Mouse (Mus musculus): ENCODE data around the gene Osbp. TPM values are rescaled to one million over a fixed set of nuclear protein-coding genes. Genes with fewer than 3 reads are reported as not detected.
A peak's percentile ranks its signal among the peaks of the same experiment; 100 is the strongest.
"Not testable (repeated sequence)": the region's sequence is repeated elsewhere in the genome, so short reads cannot be mapped to it uniquely, and the experiment has no call there.

The Osbp gene
- total RNA-seq, 2 experiments from 2014 or later: 71.0 to 74.0 TPM

DNA sequence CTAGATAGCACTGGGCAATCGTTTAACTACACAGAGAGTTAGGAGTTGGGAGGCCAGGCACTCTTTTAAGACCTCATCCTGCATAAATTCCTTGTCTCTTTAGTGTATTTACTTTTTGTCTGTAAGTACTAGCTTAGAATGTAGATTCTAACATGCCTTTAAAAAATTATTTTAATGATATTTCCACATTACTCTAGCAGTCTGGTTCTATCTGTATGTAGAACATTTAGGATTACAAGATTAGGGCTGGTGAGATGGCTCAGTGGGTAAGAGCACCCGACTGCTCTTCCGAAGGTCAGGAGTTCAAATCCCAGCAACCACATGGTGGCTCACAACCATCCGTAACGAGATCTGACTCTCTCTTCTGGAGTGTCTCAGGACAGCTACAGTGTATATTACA lies 18.9 kb downstream of the Osbp start:
- not testable (repeated sequence) for DNase-seq (ENCODE audit: low spot score in 2 of 2)

DNA sequence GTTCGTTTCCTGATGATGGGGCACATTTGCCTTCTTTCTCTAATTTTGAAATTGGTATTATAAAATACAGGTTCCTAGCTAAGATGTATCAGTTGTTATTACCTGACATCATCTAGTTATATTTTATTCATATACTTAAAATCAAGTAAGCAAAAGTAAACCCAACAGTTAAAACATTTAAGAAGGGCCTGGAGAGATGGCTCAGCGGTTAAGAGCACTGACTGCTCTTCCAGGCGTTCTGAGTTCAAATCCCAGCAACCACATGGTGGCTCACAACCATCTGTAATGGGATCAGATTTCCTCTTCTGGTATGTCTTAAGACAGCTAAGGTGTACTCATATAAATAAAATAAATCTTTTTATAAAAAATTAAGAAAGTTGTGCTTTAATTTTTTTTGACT lies 22.1 kb downstream of the Osbp start:
- no peak for DNase-seq (ENCODE audit: low spot score in 2 of 2)

DNA sequence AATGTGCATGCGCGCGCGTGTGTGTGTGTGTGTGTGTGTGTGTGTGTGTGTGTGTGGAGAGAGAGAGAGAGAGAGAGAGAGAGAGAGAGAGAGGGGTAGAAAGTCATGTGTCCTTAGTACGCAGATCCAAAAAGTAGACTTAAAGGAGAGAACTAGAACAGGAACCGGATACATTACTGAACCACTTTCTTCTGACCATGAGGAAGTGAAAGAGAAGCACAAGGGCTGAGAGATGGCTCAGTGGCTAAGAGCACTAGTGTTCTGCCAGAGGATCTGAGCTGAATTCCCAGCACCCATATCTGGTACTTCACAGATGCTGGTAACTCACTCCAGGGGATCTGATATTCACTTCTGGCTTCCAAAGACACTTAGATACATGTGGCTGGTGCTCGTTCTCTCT lies 23.6 kb downstream of the Osbp start:
- DNase-seq (ENCODE audit: low spot score in 2 of 2): no peak

DNA sequence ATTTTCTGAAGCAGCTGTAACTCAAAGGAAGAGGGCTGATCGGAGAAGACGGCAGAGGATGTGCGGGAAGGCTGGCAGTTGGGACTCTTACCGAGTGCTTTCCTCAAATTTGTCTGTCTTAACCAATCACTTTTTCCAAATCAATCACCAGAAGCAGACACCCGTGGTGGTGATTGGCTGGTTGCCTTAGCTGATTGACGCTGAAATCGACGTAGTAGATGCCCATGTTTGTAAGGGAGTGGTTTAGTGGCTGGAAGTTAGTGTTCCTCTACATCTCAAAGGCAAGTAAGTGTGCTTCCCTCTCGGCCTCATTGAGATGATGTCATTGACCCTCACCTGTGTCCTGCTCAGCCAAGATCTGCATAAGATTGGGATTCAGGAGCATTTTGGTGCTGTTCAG lies 26.3 kb downstream of the Osbp start:
- no peak for DNase-seq (ENCODE audit: low spot score in 2 of 2)

DNA sequence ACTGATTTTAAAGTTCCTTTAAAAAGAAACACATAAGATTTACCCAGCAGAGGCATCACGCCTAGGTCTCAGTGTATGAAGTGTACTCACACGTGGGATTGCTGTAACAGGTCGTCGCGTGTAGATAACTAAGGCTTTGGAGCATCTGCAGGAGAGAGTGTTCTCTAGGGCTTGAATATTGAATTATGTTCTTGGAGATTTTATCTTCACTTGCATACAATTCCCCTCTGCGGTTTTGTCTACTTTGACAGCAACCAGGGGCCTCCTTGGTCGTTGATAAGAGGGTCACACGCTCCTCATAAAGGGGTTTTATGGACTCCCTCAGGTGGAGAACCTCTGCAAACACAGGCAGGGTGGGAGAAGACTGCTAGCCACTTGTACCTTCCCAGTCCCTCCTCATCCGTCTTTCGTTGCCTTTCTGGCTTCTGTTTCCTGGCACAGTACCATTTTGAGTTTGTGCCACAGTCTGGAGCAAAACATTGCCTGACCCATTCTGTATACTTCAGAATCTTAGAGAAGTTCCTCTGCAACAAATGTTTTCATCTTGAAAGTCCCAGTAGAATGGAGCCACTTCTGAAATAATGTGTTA lies 26.8 kb downstream of the Osbp start:
- DNase-seq (ENCODE audit: low spot score in 2 of 2): no peak

DNA sequence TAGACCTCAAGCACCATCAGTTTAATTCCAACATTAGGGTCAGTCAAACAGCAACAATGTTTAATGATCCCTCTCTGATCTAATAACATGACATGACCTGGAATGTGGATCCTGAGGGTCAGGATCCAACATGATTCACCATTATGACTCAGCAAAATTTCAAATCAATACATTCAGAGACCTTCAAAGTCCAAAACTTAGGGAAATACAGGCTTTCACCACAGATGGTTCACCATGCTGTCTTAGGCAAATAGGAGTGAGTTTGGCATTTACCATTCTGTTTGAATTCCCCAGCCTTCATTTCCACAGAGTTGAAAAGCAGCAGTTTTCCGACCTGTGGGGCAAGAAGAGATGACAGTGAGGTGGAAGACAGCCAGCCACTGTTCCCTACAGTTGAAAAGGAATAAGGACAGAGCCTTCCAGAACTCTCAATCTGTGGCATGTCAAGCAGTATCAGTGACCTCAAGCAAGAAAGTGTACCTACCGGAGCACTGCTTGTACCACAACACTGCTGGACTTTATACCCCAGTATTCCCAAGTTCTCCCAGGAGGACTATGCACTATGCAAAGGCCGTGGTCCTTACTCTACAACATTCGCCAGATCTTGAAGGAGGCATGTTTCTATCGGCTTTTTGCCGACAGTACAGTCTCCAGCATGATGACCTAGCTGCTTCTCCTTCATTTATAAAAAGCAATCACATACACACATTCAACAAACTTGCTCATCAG lies 29.1 kb downstream of the Osbp start:
- no peak for DNase-seq (ENCODE audit: low spot score in 2 of 2)

DNA sequence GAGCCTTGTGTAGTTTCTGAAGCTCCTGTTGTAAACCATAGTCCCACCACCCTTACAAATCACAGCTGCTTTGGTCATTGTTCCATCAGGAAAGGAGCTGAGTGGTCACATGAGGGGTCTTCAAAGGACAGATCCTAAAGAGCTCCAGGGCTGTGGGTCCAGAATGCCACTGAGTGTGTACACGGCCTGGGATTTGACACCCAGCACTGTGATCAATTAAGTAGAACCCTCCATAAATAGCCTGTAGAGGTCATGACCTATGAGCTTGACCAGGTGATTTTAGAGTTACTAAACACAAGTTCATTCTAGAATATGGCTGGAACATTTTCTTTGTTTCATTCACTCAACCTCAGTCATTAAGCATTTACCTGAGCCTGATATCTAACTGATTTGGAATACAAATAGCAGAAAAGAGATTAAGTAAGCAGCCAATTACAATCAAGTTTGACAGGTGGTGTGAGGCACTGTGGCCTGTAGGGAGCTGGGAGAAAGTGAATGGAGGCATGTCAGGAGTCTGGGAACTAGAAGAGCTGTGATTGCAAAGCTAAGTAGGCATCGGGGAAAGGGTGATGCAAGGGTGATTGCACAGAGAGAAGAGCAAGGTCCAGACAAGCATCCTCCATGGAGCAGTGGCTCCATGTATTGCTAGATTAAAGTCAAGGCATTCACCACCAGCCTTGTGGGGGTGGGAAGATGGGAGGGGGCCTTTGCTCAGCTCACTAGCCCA lies 30.1 kb downstream of the Osbp start:
- DNase-seq (ENCODE audit: low spot score in 2 of 2): no peak

DNA sequence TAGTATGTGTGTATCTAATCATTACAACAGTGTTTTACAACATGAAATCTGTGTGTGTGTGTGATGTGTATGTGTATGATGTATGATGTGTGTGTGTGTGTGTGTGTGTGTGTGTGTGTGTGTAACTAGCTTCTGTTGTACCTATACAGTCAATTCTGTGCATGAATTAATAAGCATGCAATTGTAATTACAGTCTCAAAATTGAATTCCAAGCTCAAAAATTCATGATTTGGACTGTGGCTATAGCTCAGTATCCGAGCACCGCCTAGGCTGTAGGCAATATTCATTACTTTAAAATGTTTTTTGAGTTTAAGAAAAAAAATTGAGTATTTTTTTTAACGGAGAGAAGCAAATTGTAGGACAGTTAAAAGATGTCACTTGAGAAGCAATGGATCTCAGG lies 35.9 kb downstream of the Osbp start:
- no peak for DNase-seq (ENCODE audit: low spot score in 2 of 2)

DNA sequence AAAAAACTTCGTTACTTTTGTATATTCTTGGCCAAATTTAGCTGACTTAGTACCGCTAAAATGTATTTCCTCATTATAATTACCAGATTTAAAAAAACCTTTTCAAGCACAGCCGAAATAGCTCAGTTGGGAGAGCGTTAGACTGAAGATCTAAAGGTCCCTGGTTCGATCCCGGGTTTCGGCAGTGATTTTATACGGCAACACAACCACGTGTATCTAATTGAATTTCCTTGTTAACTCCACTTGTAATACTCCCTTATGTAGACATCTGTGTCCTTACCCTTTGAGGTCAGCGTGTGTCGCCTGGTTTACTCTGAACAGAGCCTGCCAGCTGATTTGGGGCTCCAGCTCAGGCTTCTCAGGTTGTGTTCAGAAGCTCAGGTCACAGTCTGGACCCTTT lies 36.4 kb downstream of the Osbp start:
- no peak for DNase-seq (ENCODE audit: low spot score in 2 of 2)

DNA sequence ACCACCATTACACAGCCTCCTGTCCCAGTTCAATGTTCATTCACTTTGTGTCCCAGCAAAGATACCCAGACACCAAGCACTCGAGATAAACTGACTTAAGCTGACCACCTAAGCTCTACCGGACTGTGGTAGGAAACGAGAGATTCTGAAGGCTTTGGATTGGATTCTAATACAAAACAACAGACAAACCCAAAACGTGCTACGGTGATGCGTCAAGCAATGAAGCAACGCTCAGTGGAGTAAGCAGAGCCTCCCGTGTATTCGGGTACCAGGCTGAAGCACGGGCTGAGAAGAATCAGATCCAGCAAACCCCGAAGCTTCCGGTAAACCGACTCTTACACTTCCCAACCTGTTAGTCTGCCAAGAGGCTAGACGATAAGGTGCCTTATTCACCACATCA lies 37.0 kb downstream of the Osbp start:
- DNase-seq (ENCODE audit: low spot score in 2 of 2): no peak

DNA sequence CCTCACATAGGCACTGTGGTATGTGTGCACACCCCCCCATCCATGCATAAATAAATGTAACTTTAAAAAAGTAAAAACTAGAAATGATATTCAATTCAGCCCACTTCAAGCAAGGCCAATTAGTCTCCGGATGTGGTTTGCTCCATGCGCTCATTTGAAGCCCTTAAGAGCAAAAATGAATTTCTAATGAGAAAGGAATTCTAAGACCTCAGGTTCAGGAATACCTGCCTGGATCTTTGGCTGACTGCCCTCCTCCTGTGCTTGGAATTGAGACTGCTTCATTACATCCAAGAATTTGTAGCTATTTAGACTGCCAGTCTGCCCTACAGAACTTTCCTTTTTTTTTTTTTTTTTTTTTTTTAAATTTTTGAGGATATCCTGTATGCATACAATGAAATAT lies 37.8 kb downstream of the Osbp start:
- DNase-seq (ENCODE audit: low spot score in 2 of 2): no peak

DNA sequence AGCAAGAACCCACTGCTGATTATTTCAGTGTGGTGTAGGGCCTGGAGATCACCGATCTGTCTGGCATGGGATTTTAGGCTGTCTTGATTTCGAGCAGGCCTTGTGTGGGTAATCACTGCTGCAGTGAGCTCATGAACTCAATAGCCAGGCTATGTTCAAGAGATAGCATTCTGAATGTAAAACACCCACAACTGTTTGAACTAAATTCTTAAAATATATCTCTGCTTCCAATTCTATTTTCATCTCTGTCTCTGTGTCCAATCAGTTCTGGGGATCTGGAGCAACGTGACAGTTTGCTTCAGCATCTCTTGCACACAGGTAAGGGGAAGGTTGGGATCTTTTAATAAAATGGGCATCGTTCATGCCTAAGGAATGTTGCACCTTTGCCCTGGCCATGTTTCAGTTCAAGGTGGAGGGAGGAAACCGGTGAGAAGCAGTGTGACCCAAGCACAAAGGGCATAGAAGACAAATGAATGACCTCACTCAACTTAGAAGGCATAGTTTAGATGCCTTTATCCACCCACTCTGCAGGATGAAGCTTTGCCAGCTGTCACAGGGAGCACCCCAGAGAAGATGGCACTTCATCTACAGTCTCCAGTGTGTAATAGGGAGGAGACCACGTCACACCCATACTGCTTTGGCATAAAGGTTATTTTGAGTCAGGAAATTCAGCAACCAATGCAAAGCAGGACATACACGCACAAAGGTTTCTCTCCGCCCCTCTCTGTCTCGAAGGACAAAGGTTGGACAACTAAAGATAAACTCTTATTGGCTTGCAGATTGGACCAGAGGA lies 38.7 kb downstream of the Osbp start:
- no peak for DNase-seq (ENCODE audit: low spot score in 2 of 2)

DNA sequence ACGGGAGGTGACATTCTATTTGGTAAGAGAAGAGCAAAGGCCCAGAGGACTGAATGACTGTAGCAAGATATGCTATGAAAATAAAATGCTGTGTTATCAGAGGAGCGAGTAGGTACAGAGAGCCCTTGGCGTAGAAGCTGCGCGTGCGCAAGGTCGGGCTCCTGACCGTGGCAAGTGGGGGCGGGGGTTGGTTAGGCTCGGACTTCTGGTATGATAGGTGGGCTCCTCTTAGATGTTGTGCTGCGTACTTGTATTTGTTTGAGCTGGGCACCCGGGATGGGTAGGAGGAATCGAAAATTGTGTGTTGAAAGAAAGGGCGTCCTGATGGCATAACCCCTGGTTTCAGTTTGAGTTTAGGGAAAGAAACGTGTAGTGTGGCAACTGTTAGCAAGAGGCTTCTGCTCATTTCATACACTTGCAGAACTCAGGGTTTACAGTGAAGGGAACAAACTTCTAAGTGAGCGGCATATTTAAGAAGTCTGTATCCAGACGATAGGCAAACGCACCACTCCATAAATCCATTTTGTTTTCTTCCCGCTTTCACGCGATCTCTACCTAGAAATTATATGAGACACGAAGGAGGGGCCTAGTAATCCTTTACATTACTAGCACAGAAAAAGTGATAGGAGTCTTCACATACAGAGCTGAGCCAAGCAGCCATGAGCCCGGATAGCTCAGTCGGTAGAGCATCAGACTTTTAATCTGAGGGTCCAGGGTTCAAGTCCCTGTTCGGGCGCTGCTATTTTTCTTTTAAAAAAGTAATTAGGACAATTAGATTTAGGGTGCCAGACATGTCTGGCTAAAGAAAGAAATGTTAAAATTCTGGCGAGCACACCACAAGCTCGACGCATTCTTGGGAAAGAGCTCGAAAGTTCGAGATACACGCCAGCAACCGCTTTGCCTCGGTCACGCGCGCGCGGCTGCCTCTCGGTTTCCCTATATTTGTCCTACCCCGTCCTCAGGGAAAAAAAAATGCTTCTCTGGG lies 39.9 kb downstream of the Osbp start:
- DNase-seq (ENCODE audit: low spot score in 2 of 2): peak; percentile 57 to 63

DNA sequence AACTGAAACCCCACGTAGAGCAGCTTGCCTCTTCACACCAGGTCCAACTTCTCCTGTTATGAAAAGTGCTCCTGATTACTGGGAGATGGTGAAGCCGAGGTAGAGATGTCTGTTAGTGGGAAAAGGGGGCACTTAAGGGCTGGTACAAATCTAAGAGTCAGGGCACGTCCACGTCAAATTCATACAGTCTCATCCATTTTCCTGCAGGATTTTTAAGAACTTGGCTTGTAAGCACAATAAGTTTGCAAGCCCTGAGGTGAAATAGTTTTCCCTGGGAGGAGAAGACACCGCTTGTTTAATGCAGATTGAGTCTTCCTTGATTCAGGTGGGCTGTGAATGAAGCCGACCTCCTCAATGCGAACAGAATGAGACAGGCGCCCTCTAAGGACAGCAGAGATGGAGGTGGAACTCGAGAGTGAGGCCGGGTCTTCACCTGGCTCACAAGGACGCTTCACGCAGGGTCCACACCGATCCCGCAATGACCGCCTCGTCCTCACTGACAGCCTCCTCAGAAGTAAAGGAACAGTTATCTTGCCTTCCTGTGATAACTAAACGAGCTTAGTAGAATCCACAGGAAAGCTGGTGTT lies 40.7 kb downstream of the Osbp start:
- no peak for DNase-seq (ENCODE audit: low spot score in 2 of 2)

DNA sequence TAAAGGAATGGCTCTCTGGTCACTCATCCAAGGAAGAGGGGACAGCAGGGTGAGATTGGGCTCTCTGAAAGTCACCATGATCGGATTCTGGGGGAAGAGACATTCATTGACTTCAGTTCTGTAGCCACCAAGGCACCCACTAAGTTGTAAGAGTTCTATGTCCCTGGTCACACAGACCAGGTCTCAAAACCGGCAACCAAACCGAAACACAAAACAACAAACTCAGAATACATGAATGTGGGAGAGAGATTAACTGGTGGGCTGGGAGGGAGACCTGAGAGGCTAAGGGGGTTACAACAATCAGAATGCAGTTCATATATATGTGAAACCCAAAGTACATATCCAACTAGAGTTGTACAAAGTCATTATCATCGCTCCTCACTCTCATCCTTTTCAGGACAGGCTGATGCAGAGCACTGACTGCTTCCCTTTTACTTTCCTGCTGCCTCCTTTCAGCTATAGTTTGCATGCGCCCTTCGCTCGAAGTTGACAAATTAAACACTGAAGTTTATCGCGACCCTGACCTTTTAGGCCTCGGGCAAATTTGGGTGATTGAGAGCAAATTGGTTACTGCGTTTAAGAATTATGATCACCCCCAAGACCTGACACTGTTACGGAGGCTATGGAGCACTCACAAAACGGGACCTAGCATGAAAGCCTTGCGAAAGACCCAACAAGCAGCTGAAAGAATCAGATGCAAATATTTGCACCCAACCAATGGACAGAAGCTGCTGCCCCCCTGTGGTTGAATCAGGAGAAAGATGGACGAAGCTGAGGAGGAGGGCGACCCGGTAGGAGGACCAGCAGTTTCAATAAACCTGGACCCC lies 41.6 kb downstream of the Osbp start:
- peak in 1 of 2 experiments; percentile 32 for DNase-seq (ENCODE audit: low spot score in 2 of 2)

DNA sequence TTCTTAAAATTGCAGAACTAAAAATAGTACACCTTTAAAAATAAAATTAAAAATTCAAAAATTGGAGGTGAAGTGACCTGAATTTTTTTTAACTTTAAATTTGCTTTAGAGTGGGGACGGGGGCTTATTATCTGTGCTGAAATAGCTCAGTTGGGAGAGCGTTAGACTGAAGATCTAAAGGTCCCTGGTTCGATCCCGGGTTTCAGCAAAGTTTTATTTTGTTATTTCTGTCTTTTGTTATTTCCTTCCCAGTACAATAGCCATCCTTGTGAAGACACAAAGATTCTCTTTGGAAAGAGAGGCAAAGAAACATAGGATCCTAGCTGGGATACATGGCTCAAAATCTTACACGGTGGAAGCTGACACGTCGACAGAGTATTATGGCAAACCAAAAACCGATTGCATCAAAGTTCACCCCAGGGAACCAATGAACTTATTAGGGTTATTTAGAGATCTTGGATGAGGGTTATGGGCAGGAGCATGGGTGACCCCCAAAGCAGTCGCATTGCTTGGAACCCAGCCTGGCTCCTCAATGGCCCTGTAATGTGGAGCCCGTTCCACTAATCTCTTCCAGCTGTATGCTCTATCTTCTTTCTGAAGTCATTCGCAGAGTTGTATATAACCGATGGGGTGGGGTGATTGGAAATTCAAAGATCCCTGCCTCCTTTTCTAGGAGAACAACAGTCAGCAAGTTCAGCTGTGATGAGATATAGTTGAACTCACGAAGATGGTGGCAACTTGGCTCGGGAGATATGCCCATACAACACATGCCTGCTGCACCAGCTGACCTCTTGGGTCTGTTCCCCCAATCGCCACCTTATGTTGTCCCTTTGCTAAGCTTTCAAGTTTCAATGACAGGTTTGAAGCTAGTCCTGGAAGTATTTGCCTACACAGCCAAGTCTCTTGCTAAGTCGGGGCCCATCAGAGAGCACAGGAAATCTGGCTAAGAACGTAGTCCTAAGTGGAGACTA lies 43.0 kb downstream of the Osbp start:
- no peak for DNase-seq (ENCODE audit: low spot score in 2 of 2)

DNA sequence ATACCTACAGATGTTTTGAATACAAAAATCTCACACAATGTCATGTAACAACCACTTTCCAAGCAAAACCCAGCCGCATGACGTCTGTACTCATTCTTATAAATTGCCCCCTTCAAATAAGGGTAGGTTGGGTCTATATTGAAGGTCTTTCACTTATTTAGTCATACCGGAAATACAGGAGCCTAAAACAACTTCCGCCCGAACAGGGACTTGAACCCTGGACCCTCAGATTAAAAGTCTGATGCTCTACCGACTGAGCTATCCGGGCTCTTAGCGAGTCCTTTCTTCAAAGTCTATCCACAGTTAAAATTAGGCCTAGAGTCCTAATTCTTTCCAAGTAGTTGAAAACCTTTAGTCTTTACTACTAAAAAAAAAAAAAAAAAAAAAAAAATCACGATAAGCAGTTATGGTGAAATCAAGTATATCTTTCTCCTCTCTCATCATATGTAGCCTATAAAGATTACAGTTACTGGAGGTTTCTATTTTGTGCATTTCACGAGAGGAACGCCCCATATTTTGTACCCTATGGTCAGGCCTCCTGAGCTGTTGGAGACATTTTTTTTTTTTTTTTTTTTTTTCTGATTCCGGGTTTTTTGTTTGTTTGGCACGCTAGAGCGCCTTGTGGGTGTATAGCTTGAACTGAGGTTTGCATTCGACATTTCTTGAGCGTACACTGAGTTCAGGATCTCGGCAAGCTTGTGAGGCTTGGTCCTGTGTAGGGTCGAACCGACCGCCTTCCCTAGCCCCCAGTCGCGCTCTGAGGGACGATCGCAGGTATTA lies 44.0 kb downstream of the Osbp start:
- no peak for DNase-seq (ENCODE audit: low spot score in 2 of 2)

All from adrenal gland, postnatal 4 days (tissue).